Mouse (Mus musculus): ENCODE measurements around the gene Vmn2r124.
"Not testable (repeated sequence)": the region's sequence is repeated elsewhere in the genome, so short reads cannot be mapped to it uniquely, and the experiment has no call there.

Vmn2r124 gene

DNA sequence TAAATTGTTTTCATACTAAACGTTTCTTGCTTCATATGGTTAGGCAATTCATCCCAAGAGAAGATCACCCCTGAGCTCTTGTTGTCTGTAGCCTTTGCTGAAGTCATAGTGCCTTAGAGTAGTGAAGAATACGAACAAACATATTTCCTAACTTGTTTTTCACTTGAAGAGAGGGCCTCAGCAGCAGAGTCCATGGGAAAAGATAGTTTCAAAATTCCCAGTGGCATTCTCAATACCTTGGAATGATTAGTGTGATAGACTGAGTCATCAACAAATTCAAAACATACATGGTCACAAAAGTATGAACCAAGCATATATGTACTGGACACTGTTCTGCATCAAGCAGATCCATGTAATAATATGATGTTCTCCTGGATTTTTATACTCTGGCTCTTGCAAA is at the start of gene Vmn2r124:
Gene Vmn2r124 (plus strand): TSS at position 301 of the 400 bp plus-strand sequence.
- no peak for DNase-seq (ENCODE audit: low read depth, low spot score)

DNA sequence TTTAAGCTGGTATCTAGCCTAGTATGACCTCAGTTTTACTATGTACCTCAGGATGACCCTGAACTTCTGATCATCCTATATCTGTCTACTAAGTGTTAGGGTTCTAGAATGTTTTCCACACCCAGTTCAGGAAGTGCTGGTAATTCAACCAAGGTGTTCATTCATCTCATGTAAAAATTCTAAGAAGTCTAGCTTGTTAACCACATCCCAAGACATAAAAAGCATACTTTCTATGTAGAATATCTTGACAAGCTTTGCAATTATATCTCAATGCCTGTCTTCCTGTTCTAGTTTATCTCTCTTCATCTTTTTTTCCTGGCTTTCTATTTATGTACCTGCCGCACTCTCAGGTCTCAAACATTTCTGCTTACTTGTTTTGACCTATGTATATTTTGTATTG is 44.5 kb upstream of the Vmn2r124 start:
- DNase-seq (ENCODE audit: low read depth, low spot score) = no peak

DNA sequence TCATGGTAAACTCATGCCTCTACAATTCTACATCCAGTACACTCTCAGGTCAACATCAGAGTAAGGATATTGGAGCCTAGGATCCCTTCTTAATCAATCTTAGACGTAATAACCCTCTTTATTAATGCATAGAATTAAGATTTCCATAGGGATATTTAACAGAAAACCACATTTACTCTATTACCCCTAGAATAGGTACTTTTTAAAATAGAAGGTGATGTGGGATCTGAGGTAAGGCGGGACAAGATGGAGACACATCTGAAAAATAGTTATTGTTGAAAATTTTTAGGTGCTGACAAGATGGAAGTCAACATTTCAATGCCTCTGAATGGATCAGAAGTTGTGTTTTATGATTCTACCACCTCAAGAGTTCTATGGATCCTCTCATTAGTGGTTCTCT is 27.8 kb upstream of the Vmn2r124 start, which contains the start of gene Fpr-rs4:
Gene Fpr-rs4 (plus strand): TSS at position 301 of the 400 bp plus-strand sequence.
- no peak for DNase-seq (ENCODE audit: low read depth, low spot score)

DNA sequence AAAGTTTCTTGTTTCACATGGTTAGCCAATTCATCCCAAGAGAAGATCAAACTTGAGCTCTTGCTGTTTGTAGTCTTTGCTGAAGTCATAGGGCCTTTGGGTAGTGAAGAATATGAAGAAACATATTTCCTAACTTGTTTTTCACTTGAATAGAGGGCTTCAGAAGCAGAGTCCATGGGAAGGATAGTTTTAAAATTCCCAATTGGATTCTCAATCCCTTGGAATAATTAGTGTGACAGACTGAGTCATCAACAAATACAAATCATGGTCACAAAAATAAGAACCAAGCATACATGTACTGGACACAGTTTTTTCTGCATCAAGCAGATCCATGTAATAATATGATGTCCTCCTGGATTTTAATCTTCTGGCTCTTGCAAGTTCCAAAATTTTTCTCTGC is 35.5 kb downstream of the Vmn2r124 start, which contains the start of gene Vmn2r91:
Gene Vmn2r91 (plus strand): TSS at position 301 of the 400 bp plus-strand sequence.
- DNase-seq (ENCODE audit: low read depth, low spot score) = not testable (repeated sequence)

DNA sequence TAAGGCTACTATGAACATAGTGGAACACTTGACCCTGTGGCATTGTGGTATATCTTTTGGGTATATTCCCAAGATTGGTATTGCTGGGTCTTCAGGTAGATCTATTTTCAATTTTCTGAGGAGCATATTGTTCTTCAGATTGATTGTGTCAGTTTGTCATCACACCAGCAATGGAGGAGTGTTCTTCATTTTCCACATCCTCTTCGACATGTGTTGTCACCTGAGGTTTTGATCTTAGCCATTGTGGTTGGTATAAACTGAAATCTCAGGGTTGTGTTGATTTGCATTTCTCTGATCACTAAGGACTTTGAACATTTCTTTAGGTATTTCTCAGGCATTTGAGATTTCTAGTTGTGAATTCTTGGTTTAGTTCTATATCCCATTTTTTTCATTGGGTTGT is 46.4 kb downstream of the Vmn2r124 start:
- DNase-seq (ENCODE audit: low read depth, low spot score) = not testable (repeated sequence)

DNA sequence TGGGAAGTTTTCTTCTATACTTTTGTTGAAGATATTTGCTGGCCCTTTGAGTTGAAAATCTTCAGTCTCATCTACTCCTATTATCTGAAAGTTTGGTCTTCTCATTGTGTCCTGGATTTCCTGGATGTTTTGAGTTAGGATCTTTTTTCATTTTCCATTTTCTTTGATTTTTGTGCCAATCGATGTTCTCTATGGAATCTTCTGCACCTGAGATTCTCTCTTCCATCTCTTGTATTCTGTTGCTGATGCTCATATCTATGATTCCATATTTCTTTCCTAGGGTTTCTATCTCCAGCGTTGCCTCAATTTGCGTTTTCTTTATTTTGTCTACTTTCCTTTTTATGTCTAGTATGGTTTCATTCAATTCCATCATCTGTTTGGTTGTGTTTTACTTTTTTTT is 53.0 kb downstream of the Vmn2r124 start:
- DNase-seq (ENCODE audit: low read depth, low spot score) = not testable (repeated sequence)
